Mouse (Mus musculus): ENCODE measurements at regions not wholly inside any gene's neighbourhood (a gene's known extent, or its start where the extent isn't known, plus 50 kb on each side); places are given as distances from the start of the nearest gene placed in this dataset.

DNA sequence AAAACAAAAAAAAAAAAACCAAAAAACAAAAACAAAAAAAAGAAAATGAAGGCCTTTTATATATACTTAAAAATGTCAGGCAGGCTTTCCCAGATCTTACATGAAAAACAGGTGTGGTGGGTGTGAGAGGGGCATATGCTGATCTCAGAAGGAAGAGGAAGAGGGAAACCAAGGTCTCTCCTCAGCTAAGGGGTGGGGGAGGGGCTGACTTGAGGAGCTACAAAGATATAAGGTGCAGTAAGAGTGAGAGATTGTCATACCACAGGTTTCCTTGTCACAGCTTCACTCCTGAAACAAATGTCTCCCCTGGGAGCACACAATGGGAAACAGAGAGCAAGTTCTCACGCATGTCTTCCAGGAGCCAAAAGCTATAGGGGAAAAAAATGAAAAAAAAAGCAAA is 440.0 kb downstream of the Tns3 start:
- no peak for DNase-seq (ENCODE audit: low read depth)

DNA sequence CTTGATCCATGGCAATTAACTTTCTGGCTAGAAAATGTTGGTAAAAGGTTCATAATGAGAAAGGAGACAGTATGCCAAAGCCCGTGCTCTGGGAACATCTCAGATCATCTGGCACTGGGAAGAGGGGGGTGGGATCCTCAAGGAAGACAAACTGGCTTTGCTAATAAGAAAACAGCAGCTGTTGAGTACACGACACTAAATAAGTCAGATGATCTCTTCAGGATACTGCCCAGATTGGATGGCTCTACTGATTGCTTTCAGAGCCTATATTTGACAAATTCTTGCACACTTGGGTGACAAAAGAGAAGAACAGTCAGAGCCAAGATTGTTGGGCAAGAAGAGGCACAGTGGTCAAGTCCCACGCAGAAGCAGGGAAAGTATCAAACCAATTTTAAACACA is 443.7 kb downstream of the Tns3 start:
- DNase-seq (ENCODE audit: low read depth) = no peak

- DNase-seq (ENCODE audit: low read depth) = no peak
Measured at GRCm38 (mm10) chr11:8219911-8220310, 444.4 kb downstream of the Tns3 start.

- DNase-seq (ENCODE audit: low read depth) = no peak
Measured at GRCm38 (mm10) chr11:8215634-8216033, 448.7 kb downstream of the Tns3 start.

GRCm38 (mm10) chr11:8214305-8214903 is 449.9 kb downstream of the Tns3 start:
- DNase-seq (ENCODE audit: low read depth) = no peak

GRCm38 (mm10) chr11:8213130-8213529 is 451.2 kb downstream of the Tns3 start:
- DNase-seq (ENCODE audit: low read depth) = no peak

DNA sequence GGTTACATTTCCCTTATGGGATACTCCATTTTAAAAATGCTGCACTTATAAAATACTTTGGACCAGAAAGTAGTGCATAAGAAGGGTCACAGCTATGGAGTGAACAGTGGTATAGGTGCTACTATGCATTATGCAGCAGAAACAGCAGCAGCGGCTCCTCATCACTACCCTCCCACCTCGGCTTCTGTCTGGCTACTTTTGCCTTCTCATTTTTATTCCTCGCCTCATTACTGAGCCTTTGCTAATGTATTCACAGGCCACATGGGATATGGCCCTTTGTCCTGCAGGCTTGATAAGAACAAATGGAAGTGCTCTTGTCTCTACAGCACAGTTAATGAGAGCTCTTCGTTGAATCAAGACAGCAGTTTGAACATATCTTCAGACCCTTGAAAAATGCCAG is 451.6 kb downstream of the Tns3 start:
- DNase-seq (ENCODE audit: low read depth) = no peak

GRCm38 (mm10) chr11:8209041-8209440 is 455.3 kb downstream of the Tns3 start:
- no peak for DNase-seq (ENCODE audit: low read depth)

DNA sequence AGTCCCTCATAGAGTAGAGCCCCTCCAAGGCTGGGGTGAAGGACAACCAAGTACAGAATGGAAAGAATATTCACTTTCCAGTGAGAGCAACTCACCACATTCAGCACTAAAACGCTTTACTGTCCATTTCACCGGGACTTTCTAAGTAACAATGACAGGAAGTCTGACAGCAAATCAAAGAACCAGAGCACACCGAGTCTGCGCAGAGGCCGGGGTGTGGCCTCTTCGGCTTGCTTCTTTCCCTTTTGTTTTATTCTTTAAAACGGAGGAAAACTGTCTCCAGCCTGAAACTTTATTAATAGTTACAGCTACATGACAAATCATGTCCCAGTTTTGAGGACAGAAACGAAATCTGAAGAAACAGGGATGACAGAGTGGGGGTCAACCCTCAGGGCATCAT is 465.0 kb downstream of the Tns3 start:
- DNase-seq (ENCODE audit: low read depth) = no peak

All from c-Kit-positive CD71-positive TER-119-negative erythroid progenitor cells, embryonic 14.5 days (primary cell).